Mouse (Mus musculus): ENCODE data around the gene Rrp9.

GRCm38 (mm10) chr9:106428719-106429220 lies 47.0 kb upstream of the Rrp9 start:
- TF ChIP-seq CTCF (IDR thresholded peaks at IDR 0.05; ENCODE audit: low read depth) (peak; percentile 31; the same call in 1 of the 2 replicates), EP300 (optimal IDR thresholded peaks at IDR 0.05) (no peak)

Data from stomach, postnatal 0 days (tissue).